Mouse (Mus musculus) C2C12 (cell line): Measurements from ENCODE around the gene Rpusd2.

ENCODE experiments used
- CEBPB ChIP-seq: IDR thresholded peaks from one replicate; pipeline ENCODE4 v1.6.1; 2011; ENCODE audit warnings: low read depth, mild to moderate bottlenecking, control low read depth, moderate library complexity
- CTCF ChIP-seq: IDR thresholded peaks from one replicate; pipeline ENCODE4 v1.5.1; 2011; ENCODE audit not compliant: control insufficient read depth, insufficient read depth, insufficient read length
- MAX ChIP-seq: IDR thresholded peaks from one replicate; pipeline ENCODE4 v1.6.1; 2011; ENCODE audit warnings: mild to moderate bottlenecking, control low read depth
- MYOD1 ChIP-seq: IDR thresholded peaks from one replicate; pipeline ENCODE4 v1.6.1; 2011; ENCODE audit warnings: low read depth; ENCODE audit not compliant: control insufficient read depth, insufficient read length
- MYOG ChIP-seq: IDR thresholded peaks from one replicate; pipeline ENCODE4 v1.6.1; 2011; ENCODE audit not compliant: control insufficient read depth, insufficient read length; ENCODE audit errors: extremely low read depth

GRCm38 (mm10) chr2:119060139-119060538 is 25.5 kb downstream of the Rpusd2 start:
- no peak for TF ChIP-seq MYOD1
- TF ChIP-seq CTCF = no peak
- TF ChIP-seq CEBPB = no peak
- TF ChIP-seq MYOG = no peak
- TF ChIP-seq MAX = no peak
